8 mouse cellular contexts compared by ENCODE assay signal in the genomic region with DNA sequence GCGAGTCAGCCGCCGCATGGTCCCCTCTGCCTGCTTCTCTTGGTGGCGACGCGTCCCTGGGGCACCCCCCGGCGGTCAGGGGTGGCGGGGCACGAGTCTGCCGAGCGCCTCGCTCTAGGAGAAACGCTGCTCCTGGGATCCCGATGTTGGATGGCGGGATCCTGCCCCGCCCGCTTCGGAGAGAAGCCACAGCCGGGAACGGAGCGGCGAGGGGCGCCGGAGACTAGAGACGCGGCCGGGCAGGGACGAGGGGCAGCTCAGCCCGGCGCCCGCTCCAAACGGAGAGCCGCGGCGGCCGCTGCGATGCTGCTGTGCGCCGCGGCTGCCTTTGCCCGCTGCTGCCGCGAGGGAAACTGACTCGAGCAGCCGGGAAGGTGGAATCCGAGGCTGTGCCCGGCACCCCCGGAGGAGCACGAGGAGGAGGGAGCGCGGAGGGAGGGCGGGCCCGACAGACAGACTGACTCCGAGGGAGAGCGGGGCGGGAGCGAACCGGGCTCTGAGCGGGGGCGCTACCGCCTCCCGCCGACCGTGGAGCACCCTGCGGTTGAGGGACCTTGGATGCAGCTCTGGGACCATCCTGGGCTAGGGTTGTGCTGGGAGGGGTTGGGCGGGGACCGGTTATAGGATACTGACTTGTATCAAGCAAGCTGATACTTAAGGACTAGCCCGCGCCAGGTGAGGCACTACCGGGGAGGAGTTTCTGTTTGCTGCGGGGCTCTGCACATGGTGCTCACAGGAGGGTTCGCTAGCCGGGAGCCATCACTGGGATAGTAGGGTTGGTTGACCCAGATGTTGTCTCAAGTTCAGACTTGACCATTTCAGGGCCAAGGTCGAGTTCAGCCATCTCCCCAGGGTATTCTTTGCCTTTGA. TPM values are rescaled to one million over a fixed set of nuclear protein-coding genes. Genes with fewer than 3 reads are reported as not detected.
DNase-seq lines count a peak whose midpoint lies in the region; ATAC-seq and TF ChIP-seq lines count a peak whose summit lies in the region.

Galnt14 (minus strand) TSS at position 412 of the 870 bp plus-strand sequence.

- no peak for TF ChIP-seq EP300 in ES-Bruce4 (IDR thresholded peaks at IDR 0.05; ENCODE audit: insufficient read depth, low read depth, low read length)

- peak; percentile 72 for DNase-seq in brain, adult 2 months (ENCODE audit: low read depth, low spot score)
- DNase-seq in forebrain, embryonic 11.5 days (ENCODE audit: low spot score), result peak; percentile 85
- peak; percentile 46 to 64 for DNase-seq in heart, postnatal 14 days
- DNase-seq in kidney, postnatal 4 days, result peak; percentile 82 to 89
- peak; percentile 43 for DNase-seq in retina, postnatal 7 days (ENCODE audit: low read depth, low spot score)

- TF ChIP-seq POLR2A in ES-Bruce4 (IDR thresholded peaks at IDR 0.05; ENCODE audit: insufficient read depth, low read length), result no peak

- peak within 1 kb of the TSS; percentile 96 for H3K4me2 ChIP-seq in forebrain, embryonic 11.5 days (ENCODE audit: low read depth, low read length, severe bottlenecking)
- peak within 1 kb of the TSS; percentile 49 for H3K4me2 ChIP-seq in liver, embryonic 16.5 days (ENCODE audit: low read depth, low read length)

- TF ChIP-seq CTCF in ES-Bruce4 (IDR thresholded peaks at IDR 0.05; ENCODE audit: low read depth, low read length), result no peak

- peak within 1 kb of the TSS; percentile 43 for H3K9ac ChIP-seq in ES-Bruce4 (ENCODE audit: low read depth, poor library complexity, severe bottlenecking)
- peak within 1 kb of the TSS; percentile 74 for H3K9ac ChIP-seq in forebrain, embryonic 11.5 days (ENCODE audit: low read length)
- no peak within 1 kb of the TSS for H3K9ac ChIP-seq in liver, embryonic 16.5 days (ENCODE audit: low read depth, low read length)

- H3K4me3 ChIP-seq in ES-Bruce4 (ENCODE audit: low read depth, low read length), result peak within 1 kb of the TSS; percentile 70
- H3K4me3 ChIP-seq in forebrain, embryonic 11.5 days (ENCODE audit: low read depth, low read length), result peak within 1 kb of the TSS; percentile 51
- peak within 1 kb of the TSS; percentile 28 for H3K4me3 ChIP-seq in liver, embryonic 16.5 days (ENCODE audit: low read depth, low read length)

- H3K9me3 ChIP-seq in ES-Bruce4 (replicated peaks; ENCODE audit: control insufficient read depth, insufficient read depth, low read length, poor library complexity, severe bottlenecking), result no peaks in the 10 kb centered on the region
- no peaks in the 10 kb centered on the region for H3K9me3 ChIP-seq in forebrain, embryonic 11.5 days (ENCODE audit: control insufficient read depth, low read length)
- no peaks in the 10 kb centered on the region for H3K9me3 ChIP-seq in liver, embryonic 16.5 days (replicated peaks; ENCODE audit: control insufficient read depth, low read length)

- no peaks in the 10 kb centered on the region for H3K4me1 ChIP-seq in ES-Bruce4 (ENCODE audit: control insufficient read depth, insufficient read depth, low read length)
- peaks cover 10% of the 10 kb centered on the region; the same call in 1 of the 2 replicates for H3K4me1 ChIP-seq in forebrain, embryonic 11.5 days (replicated peaks; ENCODE audit: control insufficient read depth, insufficient read depth, low read length)
- no peaks in the 10 kb centered on the region for H3K4me1 ChIP-seq in liver, embryonic 16.5 days (ENCODE audit: control insufficient read depth, low read depth, low read length)

- H3K27ac ChIP-seq in ES-Bruce4 (ENCODE audit: insufficient read depth, low read length), result no peak within 1 kb of the TSS
- H3K27ac ChIP-seq in forebrain, embryonic 11.5 days (ENCODE audit: low read depth, low read length), result no peak within 1 kb of the TSS
- no peak within 1 kb of the TSS for H3K27ac ChIP-seq in liver, embryonic 16.5 days (ENCODE audit: low read length)

- peaks cover 3% of the 10 kb centered on the region; the same call in 1 of the 2 replicates for H3K27me3 ChIP-seq in ES-Bruce4 (ENCODE audit: control insufficient read depth, insufficient read depth, low read length, poor library complexity, severe bottlenecking)
- H3K27me3 ChIP-seq in forebrain, embryonic 11.5 days (ENCODE audit: control insufficient read depth, insufficient read depth, low read length), result peaks cover 14% of the 10 kb centered on the region
- H3K27me3 ChIP-seq in liver, embryonic 16.5 days (ENCODE audit: control insufficient read depth, insufficient read depth, low read depth, low read length), result peaks cover 40% of the 10 kb centered on the region

- 1% methylated on average over 63 of the region's 75 CpGs for WGBS in forebrain, embryonic 11.5 days
- WGBS in liver, embryonic 16.5 days (ENCODE audit: insufficient replicate concordance), result under 1% methylated on average over 73 of the region's 75 CpGs

- intact Hi-C loops in heart, postnatal 14 days (cut with DNase I), result loop anchor here (10.0 kb wide), 1 partner anchor 135 kb away; no protein-coding TSS in a partner anchor

- ATAC-seq in forebrain, embryonic 11.5 days (replicated peaks; ENCODE audit: low FRiP score), result peak; percentile 78
- ATAC-seq in liver, embryonic 16.5 days (ENCODE audit: low read depth), result no peak
- no peak for ATAC-seq in monocyte, adult 5-6 weeks (replicated peaks; ENCODE audit: insufficient number of reproducible peaks, low FRiP score, low TSS enrichment, poor library complexity, severe bottlenecking)

- H3K36me3 ChIP-seq in ES-Bruce4 (ENCODE audit: control insufficient read depth, insufficient read depth, low read length, poor library complexity, severe bottlenecking), result no peaks in the 10 kb centered on the region
- no peaks in the 10 kb centered on the region for H3K36me3 ChIP-seq in forebrain, embryonic 11.5 days (ENCODE audit: control insufficient read depth, insufficient read depth, low read length)
- no peaks in the 10 kb centered on the region for H3K36me3 ChIP-seq in liver, embryonic 16.5 days (ENCODE audit: control insufficient read depth, insufficient read depth)

RNA-seq across cellular contexts. Expression of gene Galnt14, which starts in this region (rescaled TPM):
- polyA plus RNA-seq in ES-Bruce4 (2011; ENCODE audit: insufficient read depth, insufficient read length, low read depth, missing spikeins), result 2.5 and 3.0 TPM in 2 replicates
- 5.4 and 8.4 TPM in 2 replicates for polyA plus RNA-seq in forebrain, embryonic 11.5 days (2014; fragmentation: Nextera tagmentation; extraction: Ambion mirVana)
- not detected for total RNA-seq in heart, postnatal 14 days (2021)
- polyA plus RNA-seq in liver, embryonic 16.5 days (2015; fragmentation: Nextera tagmentation; extraction: Ambion mirVana), result not detected in 2 replicates
- 0.19 TPM in 1 of 3 replicates, not detected in the others for total RNA-seq in monocyte, adult 5-6 weeks (2017)

Comparison
In these comparisons a context has a peak if more than half of its experiments do, and no peak if none do; other contexts are left out.
1. Peak in DNase-seq in heart, postnatal 14 days; RNA of the gene not detected or under 1 TPM.